Mouse (Mus musculus) ZHBTc4 (cell line): ENCODE data around the gene Spint1.

Source experiments
- DNase-seq: peaks from one replicate; pipeline ENCODE4 v3.0.0-alpha.2; 2011; ENCODE audit warnings: low read depth, low spot score

The Spint1 gene

DNA sequence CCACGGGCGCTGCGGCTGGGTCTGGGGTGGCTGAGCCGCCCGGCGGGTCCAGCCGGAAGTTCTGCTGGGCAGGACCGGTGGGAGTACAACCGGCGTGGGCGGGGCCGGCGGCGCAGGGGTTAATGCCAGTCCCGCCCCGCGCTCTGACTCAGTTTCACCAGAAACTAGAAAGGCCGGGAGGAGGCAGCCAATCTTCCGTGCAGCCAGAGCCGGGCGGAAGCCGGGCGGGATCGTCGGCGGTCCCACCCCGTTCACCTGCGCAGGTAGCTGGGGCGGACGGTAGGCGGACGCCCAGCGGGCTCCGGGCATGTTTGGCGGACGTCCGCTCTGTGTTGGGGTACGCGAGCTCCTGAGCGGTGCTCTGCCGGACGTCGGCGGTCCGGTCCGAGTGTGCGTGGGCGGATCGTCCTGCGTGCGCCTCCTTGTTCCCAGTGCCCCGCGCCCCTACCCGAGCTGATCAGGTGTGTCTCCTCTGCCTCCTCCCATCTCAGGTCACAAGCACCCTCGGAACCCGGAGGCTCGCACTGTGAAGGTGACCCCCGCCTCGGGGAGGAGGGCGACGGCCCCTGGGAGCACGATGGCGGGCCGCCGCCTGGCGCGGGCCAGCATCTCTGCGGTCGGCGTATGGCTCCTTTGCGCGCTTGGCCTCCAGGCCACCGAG, at the start of gene Spint1:
TSS of gene Spint1 (plus strand) at position 153 of the 661 bp plus-strand sequence.
- DNase-seq, result peak; percentile 78

DNA sequence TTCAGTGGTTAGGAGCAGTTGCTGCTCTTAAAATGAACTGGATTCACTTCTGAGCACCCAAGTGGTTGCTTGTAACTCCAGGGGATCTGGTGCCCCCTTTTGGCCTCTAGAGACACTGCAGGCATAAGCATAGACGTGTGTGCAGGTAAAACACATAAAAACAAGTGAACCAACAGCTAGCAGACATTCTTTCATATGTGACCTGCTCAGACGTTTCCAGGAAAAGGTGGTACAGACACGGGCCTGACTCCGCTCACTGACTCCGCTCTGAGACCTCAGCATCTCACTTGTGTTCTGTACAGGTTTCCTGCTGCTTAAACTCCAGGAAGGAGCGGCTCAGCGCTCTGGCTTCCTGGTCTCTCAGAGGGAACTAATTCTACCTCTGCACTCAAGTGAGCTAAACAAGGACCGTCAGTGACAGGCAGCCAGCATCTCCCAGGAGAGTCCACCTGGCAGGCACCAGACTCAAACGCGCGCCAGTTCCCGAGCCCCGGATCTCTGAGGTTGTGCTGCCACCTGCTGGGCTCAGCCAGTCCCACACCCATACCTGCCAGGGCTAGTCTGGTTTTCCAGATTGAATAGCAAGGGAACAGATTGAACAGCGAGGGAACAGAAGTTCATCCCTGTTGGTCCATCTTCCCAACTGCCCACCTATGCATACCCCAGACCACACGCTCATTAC, 48.0 kb upstream of the Spint1 start:
- peak; percentile 85 for DNase-seq

DNA sequence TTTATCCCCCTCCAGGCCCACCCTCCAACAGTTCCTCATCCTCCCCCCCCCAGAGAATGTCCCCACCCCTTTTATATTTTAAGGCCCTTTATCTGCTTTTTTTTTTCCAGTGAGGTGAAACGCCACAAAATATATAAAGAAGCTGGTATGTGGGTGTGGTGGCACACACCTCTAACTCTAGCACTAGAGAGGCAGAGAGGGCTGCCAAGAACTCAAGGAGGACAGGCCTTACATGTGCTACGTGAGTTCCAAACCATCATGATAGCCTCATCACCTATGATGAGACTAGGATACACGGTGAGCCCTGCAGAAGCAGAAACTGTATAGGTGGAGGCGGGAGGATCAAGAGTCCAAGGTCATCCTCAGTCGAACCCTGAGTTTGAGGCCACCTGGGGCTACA, 46.2 kb upstream of the Spint1 start:
- DNase-seq, result no peak

DNA sequence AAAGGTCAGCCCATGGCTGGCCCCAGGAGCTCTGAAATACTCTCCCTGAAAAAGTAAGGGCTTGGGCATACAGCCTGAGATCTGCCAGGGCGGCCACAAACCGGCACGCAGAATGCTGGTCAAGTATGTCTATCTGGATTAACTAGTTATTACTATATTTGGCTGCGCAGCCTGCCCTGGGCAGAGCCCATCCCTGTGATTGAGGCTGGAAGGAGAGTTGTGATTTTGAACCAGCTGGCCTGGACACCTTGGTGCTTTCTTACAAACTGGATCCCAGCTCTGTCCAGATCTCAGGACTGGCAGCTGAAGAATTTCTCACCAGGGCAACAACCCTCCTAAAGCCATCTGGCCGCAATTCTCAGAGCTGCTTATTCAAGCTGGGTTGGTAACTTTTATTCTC, 43.0 kb upstream of the Spint1 start:
- no peak for DNase-seq

DNA sequence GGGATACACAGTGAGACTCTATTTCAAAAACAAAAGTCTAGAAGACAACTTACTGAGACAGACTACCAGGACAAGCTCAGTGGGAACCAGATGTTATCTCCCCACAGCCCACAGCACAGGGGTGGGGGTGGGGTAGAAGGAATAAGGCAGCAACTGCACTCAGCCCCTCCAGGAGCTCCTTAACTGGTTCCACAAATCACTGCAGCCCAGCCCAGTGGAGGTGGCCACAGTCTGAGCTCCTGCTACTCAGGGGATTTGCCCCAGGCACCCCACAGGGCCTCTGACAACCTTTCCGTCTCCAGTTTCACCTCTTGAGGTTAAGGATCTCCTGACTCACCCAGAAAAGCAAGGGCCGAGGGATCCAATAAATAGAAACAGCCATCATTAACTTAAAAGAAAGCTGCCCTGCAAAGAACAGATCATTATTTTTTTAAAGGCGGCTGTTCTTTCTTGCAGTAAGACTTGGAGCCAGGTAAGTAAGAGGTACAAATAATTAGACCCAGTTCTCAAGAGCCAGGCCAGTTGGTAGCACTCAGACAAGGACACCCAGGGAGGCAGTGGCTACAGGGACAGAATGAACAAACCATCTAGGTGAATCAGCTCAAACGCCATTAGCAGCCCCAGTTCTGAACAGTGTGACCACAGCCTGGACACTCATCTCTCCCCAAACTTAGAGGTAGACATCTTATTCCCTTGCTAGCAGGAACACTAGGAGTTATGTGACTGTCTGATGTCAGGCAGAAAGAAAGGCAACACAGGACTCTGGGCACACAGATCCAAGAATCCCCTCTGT, 40.6 kb upstream of the Spint1 start:
- no peak for DNase-seq

DNA sequence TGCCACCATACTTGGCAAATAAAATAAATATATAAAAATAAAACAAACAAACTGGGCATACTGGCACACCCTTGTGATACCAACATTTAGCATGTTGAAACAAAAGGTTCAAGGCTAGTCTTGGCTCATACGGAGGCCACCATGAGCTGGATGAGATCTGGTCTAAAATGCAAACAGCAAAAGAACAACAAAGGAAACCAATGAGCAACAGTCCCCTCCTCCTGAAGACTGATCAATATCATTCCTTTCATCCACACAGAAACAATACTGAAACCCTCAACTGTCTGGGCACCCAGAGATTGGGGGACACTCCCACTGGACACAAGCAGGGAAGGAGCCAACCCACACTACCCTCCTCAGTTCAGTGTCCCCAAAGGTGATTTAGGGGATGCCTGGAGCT, 39.7 kb upstream of the Spint1 start:
- no peak for DNase-seq

DNA sequence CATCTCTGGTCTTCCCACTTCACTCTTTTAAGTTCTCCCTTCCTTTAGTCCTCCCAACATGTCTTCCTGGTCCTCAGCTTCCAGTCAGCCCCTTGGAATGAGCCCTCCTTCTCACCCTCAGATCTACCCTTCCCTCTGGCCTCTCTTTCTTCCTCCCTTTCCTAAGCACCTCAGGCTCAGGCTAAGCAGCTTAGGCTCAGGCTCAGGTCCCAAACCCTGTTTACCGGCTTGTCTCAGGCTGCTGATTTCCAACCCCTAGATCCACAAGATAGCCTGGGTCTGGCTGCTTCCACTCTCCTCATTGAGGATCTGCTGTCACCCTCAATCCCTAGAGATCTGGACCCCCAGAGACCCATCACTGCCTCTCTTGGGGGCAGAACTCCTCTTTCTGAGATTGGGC, 39.1 kb upstream of the Spint1 start:
- no peak for DNase-seq

DNA sequence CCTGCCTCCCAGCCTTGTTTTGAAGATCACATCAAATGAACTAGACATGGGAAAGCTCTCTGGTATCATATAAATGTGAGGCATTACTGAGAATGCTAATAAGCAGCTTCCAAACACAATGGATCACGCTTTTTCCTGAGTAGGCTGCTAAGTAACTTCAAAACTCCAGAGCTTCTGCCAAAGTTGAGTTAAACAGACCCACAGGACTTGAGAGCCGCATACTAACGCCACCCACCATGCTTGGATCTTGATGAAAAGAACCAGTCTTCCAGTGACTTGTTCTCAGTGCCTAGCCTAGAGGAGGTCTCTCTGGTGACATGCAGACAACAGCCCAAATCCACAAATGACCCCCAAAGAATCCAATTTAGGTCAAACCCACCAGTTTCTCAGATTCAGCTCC, 38.2 kb upstream of the Spint1 start:
- no peak for DNase-seq

DNA sequence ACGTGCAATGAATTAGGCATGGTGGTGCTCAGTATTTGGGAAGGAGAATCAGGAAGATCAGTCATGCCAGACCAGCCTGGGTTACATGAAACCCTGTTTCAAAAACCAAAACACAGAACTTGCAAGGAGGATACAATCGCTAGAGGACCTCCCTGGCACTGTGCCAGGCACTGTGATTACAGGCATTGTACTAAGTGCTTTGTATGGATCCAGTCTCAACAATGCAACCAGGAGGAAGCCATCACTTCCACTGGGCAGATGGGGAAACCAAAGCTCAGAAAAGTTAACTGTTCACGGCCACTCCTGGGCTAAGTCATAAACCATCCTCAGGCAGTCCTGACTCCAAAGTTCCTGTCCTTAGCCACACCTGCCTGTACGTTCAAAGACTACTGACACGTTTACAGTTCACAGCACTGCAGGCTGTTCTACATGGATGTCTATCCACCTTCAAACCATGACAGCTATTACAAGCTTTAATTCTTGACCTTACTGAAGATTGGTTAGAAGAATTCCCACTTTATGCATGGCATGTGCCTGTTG, 34.2 kb upstream of the Spint1 start:
- DNase-seq, result no peak

DNA sequence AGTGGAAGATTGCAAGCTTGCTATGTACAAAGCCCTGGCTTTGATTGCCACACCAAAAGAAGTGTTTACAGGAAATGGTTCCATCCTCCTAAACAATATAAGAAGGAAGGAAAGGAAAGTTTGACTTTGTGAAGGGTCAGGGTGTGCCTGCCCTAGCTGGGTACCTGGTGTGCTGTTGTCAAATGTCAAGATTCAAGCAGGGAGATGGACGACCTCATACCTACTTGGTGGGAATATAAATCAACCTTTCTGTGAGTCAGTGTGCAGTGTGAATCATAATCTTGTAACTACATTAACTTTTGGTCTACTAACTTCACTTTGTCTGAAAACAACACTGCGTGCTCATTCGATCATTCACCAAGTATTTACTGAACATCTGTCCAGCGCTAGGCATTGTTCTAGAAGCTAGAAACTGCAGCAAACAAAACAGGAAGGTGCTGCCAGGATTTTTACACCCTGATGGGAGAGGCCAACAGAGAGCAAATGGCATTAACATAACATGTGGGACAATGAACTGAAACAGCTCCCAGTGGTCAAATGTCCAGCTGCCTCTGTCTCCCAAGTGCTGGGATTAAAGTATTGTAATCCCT, 33.2 kb upstream of the Spint1 start:
- peak; percentile 46 for DNase-seq

DNA sequence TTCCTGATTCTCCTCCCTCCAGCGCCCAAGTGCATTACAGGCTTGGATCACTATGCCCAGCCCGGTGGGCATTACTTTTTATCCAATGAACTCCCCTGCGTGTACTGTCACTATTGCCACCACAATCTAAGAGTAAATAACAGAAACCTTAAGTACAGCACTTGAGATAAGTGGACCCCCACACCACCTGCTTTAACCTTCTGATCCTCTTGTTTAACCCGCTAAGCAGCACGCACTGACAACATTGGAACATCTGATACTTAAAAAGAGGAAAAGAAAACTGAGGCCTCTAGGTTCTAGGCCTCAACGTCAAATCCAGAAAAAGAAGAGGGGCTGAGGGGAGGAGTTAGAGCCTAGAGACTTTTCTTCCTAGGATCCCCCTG, 29.2 kb upstream of the Spint1 start:
- DNase-seq, result no peak

DNA sequence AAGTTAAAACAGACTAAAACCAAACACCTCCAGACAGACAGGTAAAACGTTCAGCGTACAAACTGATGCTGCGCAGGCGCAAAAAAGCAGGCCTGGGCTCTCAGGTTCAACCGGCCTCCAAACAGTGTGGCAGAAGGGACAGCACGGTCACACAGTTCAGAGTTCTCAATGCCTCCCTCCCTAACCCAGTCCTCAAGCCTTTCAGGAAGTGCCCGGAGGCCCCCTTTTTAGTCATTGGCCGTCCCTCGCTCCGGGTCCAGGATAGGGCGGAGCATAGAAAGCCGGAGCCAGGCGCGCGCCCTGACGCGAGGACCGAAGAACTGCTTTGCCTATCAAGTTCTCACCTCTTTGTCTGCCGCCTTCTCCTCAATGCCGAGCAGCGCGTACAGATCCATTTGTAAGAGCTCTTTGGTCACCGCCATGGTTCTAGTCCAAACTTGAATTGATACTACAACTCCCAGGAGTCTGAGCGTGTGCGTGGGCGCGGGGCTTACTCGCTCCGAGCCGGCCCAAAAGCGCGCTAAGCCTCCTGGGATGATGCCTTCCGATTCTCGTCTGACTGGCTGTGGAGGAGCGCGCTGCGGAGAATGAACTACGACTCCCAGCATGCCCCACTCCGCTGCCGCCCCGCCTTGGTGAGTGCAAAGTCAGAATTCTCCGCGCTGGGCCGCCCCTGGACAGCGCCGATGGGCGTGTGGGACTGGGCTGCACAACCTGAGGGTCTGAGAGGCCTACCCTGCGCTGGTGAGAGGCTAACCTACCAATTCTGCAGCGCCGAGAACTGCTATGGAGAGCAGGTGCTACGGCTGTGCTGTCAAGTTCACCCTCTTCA, 28.6 kb upstream of the Spint1 start, which contains the start of the genes Zfyve19 and Dnajc17:
TSS of gene Zfyve19 (plus strand) at position 274 of the 832 bp plus-strand sequence.
TSS of gene Dnajc17 (minus strand) at position 452 of the 832 bp plus-strand sequence.
- peak; percentile 98 for DNase-seq

DNA sequence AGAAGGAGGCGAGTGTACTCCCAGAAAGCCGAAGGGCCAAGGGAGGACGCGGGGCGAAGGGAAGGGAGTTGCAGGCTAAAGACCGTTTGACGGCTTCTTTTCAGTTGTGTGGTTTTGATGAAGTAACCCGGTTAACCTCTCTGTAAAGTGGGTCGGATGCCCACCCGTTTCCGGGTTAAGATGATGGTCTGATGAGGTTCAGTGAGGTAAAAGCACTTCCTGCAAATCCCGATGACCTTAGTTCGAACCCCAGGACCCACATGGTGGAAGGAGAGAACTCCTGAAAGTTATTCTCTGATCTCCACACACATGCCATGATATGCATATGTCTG, 28.0 kb upstream of the Spint1 start:
- no peak for DNase-seq

DNA sequence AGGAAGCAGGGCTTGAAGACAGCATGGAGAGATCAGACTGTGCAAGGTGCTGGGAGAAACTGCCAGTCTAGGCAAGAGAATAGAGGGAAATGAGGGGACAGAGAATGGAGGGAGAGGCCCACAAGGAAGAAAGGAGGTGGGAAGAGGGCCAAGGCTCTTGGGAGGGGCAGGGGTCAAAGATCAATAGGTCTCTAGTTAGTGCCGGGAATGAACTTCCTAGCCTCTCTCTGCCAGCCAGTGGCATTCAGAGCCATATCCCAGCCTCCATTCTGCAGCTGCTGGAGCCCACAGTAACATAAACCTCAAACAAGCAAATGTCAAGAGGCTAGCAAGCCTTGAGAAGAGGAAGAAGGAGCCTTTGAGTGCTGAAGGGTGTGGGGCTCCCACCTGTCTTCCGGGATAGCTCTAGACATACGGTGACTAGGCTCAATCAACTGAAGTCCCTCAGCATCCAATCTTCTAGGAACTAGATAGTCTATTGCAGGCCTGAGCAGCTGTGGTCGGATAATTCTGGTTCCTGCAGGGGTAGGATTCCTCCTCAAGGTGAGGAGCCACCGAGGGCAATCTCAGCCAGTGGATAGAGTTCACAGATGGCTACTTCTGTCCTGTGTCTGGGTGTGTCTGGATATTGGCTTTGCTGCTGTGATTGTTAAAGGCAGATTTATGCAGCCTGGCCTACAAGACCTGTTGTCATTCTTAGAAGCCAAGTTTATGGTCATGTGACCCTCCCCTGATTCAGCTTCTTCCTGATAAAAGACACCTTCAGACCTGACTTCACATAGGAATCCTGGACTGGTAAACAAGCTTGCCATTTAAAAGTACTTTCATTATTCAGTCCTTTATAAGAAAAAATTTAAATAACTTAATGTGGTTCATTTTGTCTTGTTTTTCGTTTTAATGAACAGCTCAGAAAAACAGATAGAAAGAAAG, 7.1 kb upstream of the Spint1 start, which contains the start of gene Ppp1r14d:
TSS of gene Ppp1r14d (minus strand) at position 132 of the 930 bp plus-strand sequence.
- DNase-seq, result peak; percentile 86

DNA sequence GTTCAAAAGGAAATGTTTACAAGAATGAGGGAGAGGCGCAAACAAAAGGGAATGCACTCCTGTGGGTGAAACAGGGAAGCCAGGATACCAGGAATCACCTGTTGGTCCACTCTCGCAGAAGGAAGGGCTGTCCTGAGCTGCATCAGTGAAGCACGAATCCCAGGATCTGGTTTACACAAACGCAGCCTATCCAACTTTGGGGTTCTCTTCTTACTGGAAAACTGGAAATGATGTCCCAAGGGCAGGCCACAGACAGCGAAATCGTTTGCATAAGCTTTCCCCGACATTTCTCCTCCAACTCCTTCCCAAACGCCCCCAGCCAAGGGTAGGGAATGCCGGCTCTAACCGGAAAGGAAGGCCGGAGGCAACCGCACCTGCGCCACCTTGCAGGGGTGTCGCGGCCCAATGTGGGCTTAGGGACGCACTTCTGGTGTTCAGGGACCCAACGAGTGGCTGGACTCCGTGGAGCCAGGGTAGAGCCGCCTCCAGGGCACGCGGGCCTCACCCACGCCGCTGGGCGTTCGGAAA, 416 bp upstream of the Spint1 start:
- DNase-seq, result peak; percentile 91

DNA sequence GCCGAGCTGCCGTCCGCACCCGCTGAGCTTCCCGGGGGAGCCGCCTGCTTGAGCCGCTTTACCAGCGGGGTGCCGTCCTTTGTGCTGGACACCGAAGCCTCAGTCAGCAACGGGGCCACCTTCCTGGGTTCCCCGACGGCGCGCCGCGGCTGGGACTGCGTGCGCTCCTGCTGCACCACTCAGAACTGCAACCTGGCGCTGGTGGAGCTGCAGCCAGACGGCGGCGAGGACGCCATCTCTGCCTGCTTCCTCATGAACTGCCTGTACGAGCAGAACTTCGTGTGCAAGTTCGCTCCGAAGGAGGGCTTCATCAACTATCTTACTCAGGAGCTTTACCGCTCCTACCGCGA, 684 bp downstream of the Spint1 start:
- peak; percentile 78 for DNase-seq

DNA sequence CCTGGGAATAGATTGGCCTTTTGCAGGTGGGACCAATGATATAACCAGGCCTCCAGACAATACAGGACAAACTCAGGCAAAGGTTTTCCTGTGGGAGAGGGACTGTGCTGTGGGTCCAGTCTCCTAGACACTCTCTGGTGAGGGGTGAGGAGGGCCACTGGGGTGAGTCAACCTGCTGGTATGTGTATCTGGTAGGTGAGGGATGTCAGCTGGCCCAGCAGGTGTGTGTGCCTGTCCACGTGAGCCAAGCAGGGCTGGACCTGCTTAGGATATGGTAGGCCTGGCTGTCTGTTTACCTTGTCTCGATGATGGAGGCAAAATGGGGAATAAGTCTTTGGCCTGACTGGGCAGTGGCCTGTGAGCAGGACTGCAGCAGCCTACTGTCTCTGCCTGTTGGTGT, 1.5 kb downstream of the Spint1 start:
- no peak for DNase-seq

DNA sequence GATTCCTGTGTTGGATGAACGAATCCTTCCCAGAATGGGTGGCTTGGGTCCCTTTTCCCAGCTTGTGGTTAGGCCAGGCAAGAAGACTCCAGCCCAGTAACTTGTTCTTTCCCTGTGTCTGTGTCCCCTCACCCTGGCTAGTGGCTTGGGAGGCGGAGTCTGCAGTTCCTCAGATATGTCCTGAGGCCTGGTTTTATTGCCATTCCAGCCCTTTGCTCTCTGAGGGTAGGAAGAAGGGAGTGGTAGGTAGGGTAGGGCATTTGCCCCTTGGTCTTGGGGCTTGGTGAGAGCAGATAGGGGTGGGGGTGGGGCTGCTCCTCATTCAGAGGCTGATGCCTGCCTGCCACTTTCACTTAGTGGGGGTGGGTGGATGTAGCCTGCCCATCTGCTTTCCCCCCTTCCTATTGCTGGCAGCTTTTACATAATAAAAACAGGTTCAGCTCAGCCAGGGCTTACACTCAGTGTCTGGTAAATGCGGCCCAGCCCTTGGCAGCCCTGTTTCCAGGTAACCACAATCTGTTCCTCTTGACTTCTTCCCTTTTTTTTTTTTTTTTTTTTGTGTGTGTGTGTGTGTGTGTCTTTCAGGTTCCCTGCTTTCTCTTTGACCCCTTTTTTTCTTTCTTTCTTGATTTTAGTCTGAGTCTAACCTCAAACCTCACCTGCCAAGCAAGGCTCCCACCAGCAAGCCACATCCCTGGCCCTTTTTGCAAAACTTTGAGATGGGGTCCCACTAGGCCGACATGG, 3.1 kb downstream of the Spint1 start:
- peak; percentile 66 for DNase-seq

DNA sequence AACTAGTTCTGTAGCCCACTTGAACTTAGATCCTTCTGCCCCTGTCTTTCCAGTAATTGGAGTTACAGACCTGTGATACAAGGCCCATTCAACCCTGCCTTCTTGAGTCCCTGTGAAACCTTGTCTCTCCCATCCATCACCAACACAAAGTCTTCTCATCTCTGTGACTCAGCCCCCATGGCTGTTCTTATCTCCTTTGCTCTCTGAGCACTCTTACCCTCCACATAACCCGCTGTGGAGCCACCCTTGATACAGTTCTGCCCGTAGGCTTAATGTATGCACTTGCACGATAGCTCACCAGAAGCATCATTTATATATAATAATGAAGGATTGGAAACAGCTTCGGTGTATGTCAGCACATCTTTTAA, 3.6 kb downstream of the Spint1 start:
- no peak for DNase-seq
